Mouse (Mus musculus): ENCODE data around the gene Ank2.

- TF ChIP-seq CTCF (IDR thresholded peaks at IDR 0.05; ENCODE audit: low read depth, low read length) (no peak), TAL1 (conservative IDR thresholded peaks at IDR 0.05; ENCODE audit: low read depth, low read length) (no peak), GATA1 (IDR thresholded peaks at IDR 0.05; ENCODE audit: borderline replicate concordance, low read length) (no peak), POLR2AphosphoS5 (IDR thresholded peaks at IDR 0.05; ENCODE audit: insufficient replicate concordance, low read depth, low read length) (no peak), GATA2 (IDR thresholded peaks at IDR 0.05; ENCODE audit: borderline replicate concordance, low read depth, low read length) (no peak)
Observed at GRCm38 (mm10) chr3:127157706-127158105, 341.4 kb downstream of the Ank2 start.

Measured in G1E (cell line).